Mouse (Mus musculus) megakaryocyte-erythroid progenitor cell, adult 5-6 weeks (primary cell): ENCODE results near the gene Htr1f. TPM values are rescaled to one million over a fixed set of nuclear protein-coding genes. Genes with fewer than 3 reads are reported as not detected.
"Not testable (repeated sequence)": the region's sequence is repeated elsewhere in the genome, so short reads cannot be mapped to it uniquely, and the experiment has no call there.

Experiments used
- ATAC-seq: replicated peaks from 2 replicates; pipeline ENCODE4 v1.8.0; 2016; ENCODE audit warnings: mild to moderate bottlenecking, inconsistent platforms; ENCODE audit not compliant: severe bottlenecking, poor library complexity, low FRiP score, low TSS enrichment
- total RNA-seq, 2 experiments: library from RNA; stranded (forward) in 1 of 2; stranded (reverse) in 1 of 2; fragments of 200-1000, 215-1000 nt in 1 of 2; fragments of >200 nt in 1 of 2; fragmentation: Nextera tagmentation in 1 of 2; gene quantifications; 2 replicates each; pipeline ENCODE4 v1.2.3; 2014 to 2017

Gene Htr1f
- total RNA-seq (2014; fragmentation: Nextera tagmentation) (not detected in 2 replicates), total RNA-seq (2017) (not detected in 2 replicates)

- ATAC-seq, result 0 out of 2 replicates have a peak, but pooled peaks have one; percentile 14
Measured at GRCm38 (mm10) chr16:65105184-65105931, at the start of gene Htr1f. Gene Htr1f (minus strand): TSS chr16:65105854.

- no peak for ATAC-seq
Measured at GRCm38 (mm10) chr16:65139771-65140170, 34.1 kb upstream of the Htr1f start.

GRCm38 (mm10) chr16:65129391-65129790, 23.7 kb upstream of the Htr1f start:
- ATAC-seq, result no peak

- ATAC-seq, result no peak
Measured at GRCm38 (mm10) chr16:65127846-65128245, 22.2 kb upstream of the Htr1f start.

GRCm38 (mm10) chr16:65112221-65112620, 6.6 kb upstream of the Htr1f start:
- ATAC-seq, result no peak

GRCm38 (mm10) chr16:65093552-65093951, 12.1 kb downstream of the Htr1f start:
- ATAC-seq, result no peak

- no peak for ATAC-seq
Measured at GRCm38 (mm10) chr16:65083475-65083874, 22.2 kb downstream of the Htr1f start.

- ATAC-seq, result no peak
Measured at GRCm38 (mm10) chr16:65069867-65070266, 35.8 kb downstream of the Htr1f start.

GRCm38 (mm10) chr16:65066264-65066663, 39.4 kb downstream of the Htr1f start:
- no peak for ATAC-seq

GRCm38 (mm10) chr16:65037660-65038425, 67.8 kb downstream of the Htr1f start:
- not testable (repeated sequence) for ATAC-seq

- no peak for ATAC-seq
Measured at GRCm38 (mm10) chr16:65029675-65030074, 76.0 kb downstream of the Htr1f start.

GRCm38 (mm10) chr16:65022364-65022763, 83.3 kb downstream of the Htr1f start:
- no peak for ATAC-seq

GRCm38 (mm10) chr16:65018710-65019109, 86.9 kb downstream of the Htr1f start:
- ATAC-seq, result no peak

- no peak for ATAC-seq
Measured at GRCm38 (mm10) chr16:65018134-65018533, 87.5 kb downstream of the Htr1f start.

GRCm38 (mm10) chr16:65017566-65017965, 88.1 kb downstream of the Htr1f start:
- ATAC-seq, result no peak

- ATAC-seq, result no peak
Measured at GRCm38 (mm10) chr16:65015241-65015640, 90.4 kb downstream of the Htr1f start.

GRCm38 (mm10) chr16:65001993-65002821, 103.4 kb downstream of the Htr1f start:
- ATAC-seq, result no peak

GRCm38 (mm10) chr16:64989279-64989800, 116.3 kb downstream of the Htr1f start:
- ATAC-seq, result no peak

- no peak for ATAC-seq
Measured at GRCm38 (mm10) chr16:64987564-64987963, 118.1 kb downstream of the Htr1f start.

GRCm38 (mm10) chr16:64987049-64987448, 118.6 kb downstream of the Htr1f start:
- no peak for ATAC-seq
